Mouse (Mus musculus) forebrain, postnatal 0 days (tissue): ENCODE results near the gene Lrrc51. TPM values are rescaled to one million over a fixed set of nuclear protein-coding genes. Genes with fewer than 3 reads are reported as not detected.
"Not testable (repeated sequence)": the region's sequence is repeated elsewhere in the genome, so short reads cannot be mapped to it uniquely, and the experiment has no call there.

Source experiments
- ATAC-seq: fragments of 200-750 bp; cut with Nextera tagmentation; 2 replicates; pipeline ENCODE4 v1.8.0; 2017; ENCODE audit warnings: mild to moderate bottlenecking, moderate library complexity
- DNase-seq: peaks from one replicate; pipeline ENCODE4 v3.0.0-alpha.2; 2015
- H3K27ac ChIP-seq: fragments of 300-500 bp; sonication (generic); 2 replicates; pipeline ENCODE4 v1.5.1; 2014; ENCODE audit warnings: low read depth, mild to moderate bottlenecking, antibody characterized with exemption, low read length, moderate library complexity, mixed read lengths
- H3K27me3 ChIP-seq: fragments of 300-500 bp; sonication (generic); 2 replicates; pipeline ENCODE4 v1.6.1; 2014; ENCODE audit warnings: mild to moderate bottlenecking, low read length, mixed read lengths; ENCODE audit not compliant: insufficient read depth
- H3K36me3 ChIP-seq: fragments of 300-500 bp; sonication (generic); 2 replicates; pipeline ENCODE4 v1.6.1; 2014; ENCODE audit warnings: mild to moderate bottlenecking, moderate library complexity; ENCODE audit not compliant: insufficient read depth
- H3K4me1 ChIP-seq: fragments of 300-500 bp; sonication (generic); 2 replicates; pipeline ENCODE4 v1.6.1; 2014; ENCODE audit warnings: antibody characterized with exemption; ENCODE audit not compliant: insufficient read depth
- H3K4me2 ChIP-seq: fragments of 300-500 bp; sonication (generic); 2 replicates; pipeline ENCODE4 v1.6.1; 2014; ENCODE audit warnings: low read depth, mild to moderate bottlenecking, moderate library complexity
- H3K4me3 ChIP-seq: fragments of 300-500 bp; sonication (generic); 2 replicates; pipeline ENCODE4 v1.5.1; 2014; ENCODE audit warnings: low read depth, low read length, mixed read lengths
- H3K9ac ChIP-seq: fragments of 300-500 bp; sonication (generic); 2 replicates; pipeline ENCODE4 v1.6.1; 2014; ENCODE audit warnings: mild to moderate bottlenecking
- H3K9me3 ChIP-seq: fragments of 300-500 bp; sonication (generic); 2 replicates; pipeline ENCODE4 v1.6.1; 2016; ENCODE audit warnings: low read length
- CTCF ChIP-seq: sonication (generic); IDR thresholded peaks from 2 replicates; pipeline ENCODE4 v1.5.1; 2016; ENCODE audit warnings: antibody characterized with exemption, control low read depth, low read depth
- WGBS: fragments of 180-500 bp; shearing (Covaris S2); extraction: QIAGEN DNeasy Blood & Tissue Kit; methylation state at CpG from one replicate; pipeline ENCODE4 v1.1.7; 2014; 5-methylcytosine and 5-hydroxymethylcytosine counted together
- polyA plus RNA-seq: library from polyadenylated mRNA; unstranded; fragments of >200 nt; fragmentation: Nextera tagmentation; extraction: Ambion mirVana; gene quantifications from 2 replicates; pipeline ENCODE4 v1.2.1, GENCODE M21; 2015
- total RNA-seq: library from RNA; depleted of rRNA; stranded (reverse); fragments of >200 nt; gene quantifications from 2 replicates; pipeline ENCODE4 v1.2.3, GENCODE M21; 2014

The Lrrc51 gene
- total and polyA plus RNA-seq, 2 experiments from 2014 or later, result 5.4 to 10.6 TPM

DNA sequence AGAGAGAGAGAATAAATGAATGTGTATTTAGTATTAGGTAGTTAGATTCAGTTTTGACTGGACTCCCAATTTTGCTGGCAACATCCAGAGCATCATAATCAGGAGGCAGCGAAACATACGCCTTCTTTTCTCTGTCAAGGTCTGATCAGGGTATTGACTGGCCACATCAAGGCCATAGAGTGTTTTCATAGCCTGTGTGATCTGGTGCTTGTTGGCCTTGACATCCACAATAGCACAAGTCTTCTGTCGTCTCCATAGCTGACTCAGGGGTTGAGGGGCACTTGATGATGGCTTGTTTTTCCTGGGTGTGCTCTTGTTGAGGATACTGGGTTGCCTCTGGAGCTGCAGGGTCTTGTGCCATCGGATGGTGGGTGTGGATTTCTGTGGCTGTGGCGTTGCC, 23.2 kb upstream of the Lrrc51 start:
- Histone ChIP-seq H3K4me2 (no peak overlapping the region), H3K4me1 (no peaks in the 10 kb centered on the region), H3K27ac (no peak overlapping the region), H3K27me3 (no peaks in the 10 kb centered on the region), H3K9me3 (no peaks in the 10 kb centered on the region), H3K4me3 (no peak overlapping the region), H3K36me3 (no peaks in the 10 kb centered on the region), H3K9ac (no peak overlapping the region)
- no peak for ATAC-seq
- no peak for TF ChIP-seq CTCF
- no peak for DNase-seq
- WGBS, result 93% methylated on average over 5 of the region's 5 CpGs

DNA sequence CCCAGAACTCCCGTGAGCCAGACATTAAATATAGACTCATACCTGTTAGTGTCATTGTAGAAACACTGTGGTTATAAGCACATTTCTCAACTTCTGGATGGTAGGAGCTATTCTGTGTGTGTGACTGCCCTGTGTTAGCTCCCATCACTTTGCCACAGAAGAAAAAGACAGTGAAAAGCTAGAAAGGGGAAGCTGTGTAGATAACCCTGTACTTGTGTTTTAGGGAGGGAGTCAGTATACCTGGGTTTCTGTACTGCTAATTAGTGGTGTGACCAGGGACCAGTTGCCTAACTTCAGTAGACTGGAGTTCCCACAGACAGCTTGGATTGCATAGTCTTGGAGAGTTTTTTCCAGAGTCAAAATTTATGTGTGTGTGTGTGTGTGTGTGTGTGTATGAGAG, 22.8 kb upstream of the Lrrc51 start:
- no peak overlapping the region for H3K4me3 ChIP-seq
- ATAC-seq, result no peak
- DNase-seq, result no peak
- no peaks in the 10 kb centered on the region for H3K9me3 ChIP-seq
- WGBS, result 97% methylated on average over 1 of the region's 1 CpGs
- H3K4me2 ChIP-seq, result no peak overlapping the region
- H3K27me3 ChIP-seq, result no peaks in the 10 kb centered on the region
- H3K4me1 ChIP-seq, result no peaks in the 10 kb centered on the region
- H3K36me3 ChIP-seq, result no peaks in the 10 kb centered on the region
- TF ChIP-seq CTCF, result no peak
- no peak overlapping the region for H3K9ac ChIP-seq
- no peak overlapping the region for H3K27ac ChIP-seq

DNA sequence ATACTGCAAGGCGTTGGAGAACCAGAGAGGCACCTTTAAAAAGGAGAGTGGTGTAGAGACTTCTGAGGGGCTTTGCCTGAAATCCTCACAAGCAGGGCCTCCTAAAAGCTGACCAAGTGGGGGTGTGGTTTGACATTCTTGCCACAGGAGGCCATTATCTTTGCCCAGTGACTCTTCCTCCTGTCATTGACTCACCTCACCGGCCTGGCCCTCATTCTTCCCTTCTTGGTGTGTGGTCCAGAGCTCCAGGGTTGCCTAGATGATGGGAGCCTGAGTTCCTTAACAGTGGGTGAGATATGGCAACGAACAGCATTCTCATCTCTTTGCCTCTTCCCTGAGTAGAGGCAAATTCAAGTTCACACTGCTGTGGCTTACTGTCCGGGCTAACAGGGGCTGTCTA, 22.2 kb upstream of the Lrrc51 start:
- DNase-seq, result no peak
- TF ChIP-seq CTCF, result no peak
- Histone ChIP-seq H3K9me3 (no peaks in the 10 kb centered on the region), H3K9ac (no peak overlapping the region), H3K27me3 (no peaks in the 10 kb centered on the region), H3K36me3 (no peaks in the 10 kb centered on the region), H3K4me3 (no peak overlapping the region), H3K4me2 (no peak overlapping the region), H3K4me1 (no peaks in the 10 kb centered on the region), H3K27ac (no peak overlapping the region)
- no peak for ATAC-seq
- 67% methylated on average over 4 of the region's 4 CpGs for WGBS

DNA sequence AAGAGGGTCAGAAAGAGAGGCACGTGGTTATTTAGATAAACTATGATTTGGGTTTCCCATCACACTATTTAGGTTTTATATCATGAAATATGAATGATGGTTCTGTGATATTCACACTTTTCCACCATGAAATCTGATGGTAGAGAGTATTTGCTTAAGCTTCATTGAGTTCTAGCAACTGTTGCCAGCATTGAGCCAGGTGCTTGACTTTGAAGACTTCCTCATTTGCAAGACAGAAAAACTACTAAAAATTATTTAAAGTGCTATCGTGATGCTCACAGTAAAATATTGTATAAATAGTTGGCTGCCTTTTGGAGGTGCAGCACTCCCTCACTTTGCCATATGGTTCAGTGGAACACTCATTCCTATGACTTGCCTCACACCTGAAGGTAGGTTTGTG, 21.6 kb upstream of the Lrrc51 start:
- no peak for DNase-seq
- WGBS, result 89% methylated on average over 2 of the region's 2 CpGs
- TF ChIP-seq CTCF, result no peak
- Histone ChIP-seq H3K9ac (no peak overlapping the region), H3K4me1 (no peaks in the 10 kb centered on the region), H3K4me2 (no peak overlapping the region), H3K36me3 (no peaks in the 10 kb centered on the region), H3K27me3 (no peaks in the 10 kb centered on the region), H3K27ac (no peak overlapping the region), H3K4me3 (no peak overlapping the region), H3K9me3 (no peaks in the 10 kb centered on the region)
- no peak for ATAC-seq

DNA sequence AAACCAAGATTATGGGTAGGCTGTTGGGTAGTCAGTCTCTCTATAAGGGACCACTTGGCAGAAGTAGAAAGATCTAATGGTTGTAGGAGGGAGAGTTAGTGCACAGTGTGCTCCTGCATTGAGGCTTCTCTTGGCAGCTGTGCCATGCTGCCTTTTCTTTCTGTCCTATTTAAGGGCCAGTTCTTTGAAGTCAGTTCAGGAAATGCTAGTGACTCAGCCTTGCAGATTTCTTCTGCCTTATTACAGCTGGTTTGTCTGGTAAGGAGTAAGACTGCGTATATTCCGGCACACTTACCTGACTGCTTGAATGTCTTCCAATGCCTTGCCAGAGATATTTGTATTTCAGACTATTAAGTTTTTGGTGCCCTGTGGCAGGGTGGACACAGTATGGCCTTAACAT, 20.5 kb upstream of the Lrrc51 start:
- Histone ChIP-seq H3K27me3 (no peaks in the 10 kb centered on the region), H3K4me3 (no peak overlapping the region), H3K9ac (no peak overlapping the region), H3K36me3 (no peaks in the 10 kb centered on the region), H3K4me1 (no peaks in the 10 kb centered on the region), H3K9me3 (no peaks in the 10 kb centered on the region), H3K4me2 (no peak overlapping the region), H3K27ac (no peak overlapping the region)
- ATAC-seq, result no peak
- DNase-seq, result no peak
- no peak for TF ChIP-seq CTCF
- 73% methylated on average over 2 of the region's 2 CpGs for WGBS

DNA sequence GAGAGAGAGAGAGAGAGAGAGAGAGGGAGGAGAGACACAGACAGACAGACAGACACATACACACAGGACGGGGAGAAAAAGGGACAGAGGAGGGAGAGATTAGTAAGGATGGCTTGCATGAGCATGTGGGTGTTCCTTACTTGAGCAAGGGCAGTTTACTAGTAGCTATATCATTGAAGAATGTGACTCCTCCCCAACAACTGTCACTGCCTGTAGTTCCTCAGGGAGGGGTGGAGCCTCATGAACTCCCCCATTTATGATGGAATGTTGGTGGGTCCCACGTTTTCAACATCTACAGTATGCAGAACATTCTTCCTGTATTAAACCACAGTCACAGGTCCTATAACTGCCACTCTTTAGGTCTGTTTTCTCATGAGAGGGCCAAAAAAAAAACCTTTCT, 18.4 kb upstream of the Lrrc51 start:
- TF ChIP-seq CTCF, result no peak

DNA sequence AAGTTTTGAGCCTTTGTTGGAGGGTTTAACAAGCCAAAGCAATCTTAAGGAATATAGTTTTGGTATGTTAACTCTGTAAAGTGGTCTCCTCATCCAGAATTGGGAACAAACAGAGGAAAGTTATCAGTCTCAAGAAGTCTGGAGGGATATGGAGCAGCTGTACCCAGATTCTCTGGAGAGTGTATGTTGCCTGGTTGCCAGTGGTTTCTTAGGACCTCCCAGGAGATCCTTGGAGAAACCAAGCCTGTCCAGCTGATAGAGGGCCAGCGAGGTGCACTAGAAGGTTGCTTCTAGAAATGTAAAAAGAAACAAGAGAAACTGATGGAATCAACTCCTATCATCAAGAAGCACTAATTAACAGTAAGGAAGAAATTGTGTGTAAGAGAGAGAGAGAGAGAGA, 18.0 kb upstream of the Lrrc51 start:
- TF ChIP-seq CTCF, result no peak
- no peak overlapping the region for H3K9ac ChIP-seq
- ATAC-seq, result no peak
- no peaks in the 10 kb centered on the region for H3K4me1 ChIP-seq
- H3K4me2 ChIP-seq, result no peak overlapping the region
- H3K4me3 ChIP-seq, result no peak overlapping the region
- H3K9me3 ChIP-seq, result no peaks in the 10 kb centered on the region
- H3K36me3 ChIP-seq, result no peaks in the 10 kb centered on the region
- WGBS, result 95% methylated on average over 1 of the region's 1 CpGs
- H3K27ac ChIP-seq, result no peak overlapping the region
- no peaks in the 10 kb centered on the region for H3K27me3 ChIP-seq
- DNase-seq, result no peak

More for the DNA sequence above, 18.4 kb upstream of the Lrrc51 start:
- DNase-seq (no peak), ATAC-seq (no peak)
- Histone ChIP-seq H3K9me3 (no peaks in the 10 kb centered on the region), H3K36me3 (no peaks in the 10 kb centered on the region), H3K4me2 (no peak overlapping the region), H3K4me3 (no peak overlapping the region), H3K4me1 (no peaks in the 10 kb centered on the region), H3K27me3 (no peaks in the 10 kb centered on the region), H3K27ac (no peak overlapping the region), H3K9ac (no peak overlapping the region)
- WGBS, result 79% methylated on average over 2 of the region's 2 CpGs

DNA sequence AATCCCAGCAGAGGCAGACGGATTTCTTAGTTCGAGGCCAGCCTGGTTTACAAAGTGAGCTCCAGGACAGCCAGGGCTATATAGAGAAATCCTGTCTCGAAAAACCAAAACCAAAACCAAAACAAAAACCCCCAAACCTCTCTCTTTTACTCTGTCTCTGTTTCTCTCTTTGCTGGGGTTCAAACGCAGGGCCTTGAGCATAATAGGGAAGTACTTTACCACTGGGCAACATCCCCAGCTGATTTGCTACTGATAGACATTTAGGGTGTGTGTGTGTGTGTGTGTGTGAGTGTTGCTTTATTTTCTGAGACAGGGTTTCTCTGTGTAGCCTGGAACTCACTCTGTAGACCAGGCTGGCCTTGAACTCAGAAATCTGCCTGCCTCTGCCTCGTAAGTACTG, 15.3 kb upstream of the Lrrc51 start:
- H3K4me3 ChIP-seq, H3K4me2 ChIP-seq, H3K9me3 ChIP-seq, H3K9ac ChIP-seq, H3K4me1 ChIP-seq, H3K27ac ChIP-seq, H3K27me3 ChIP-seq, H3K36me3 ChIP-seq, DNase-seq, ATAC-seq: not testable (repeated sequence)
- 94% methylated on average over 5 of the region's 5 CpGs for WGBS
